Mouse (Mus musculus) naive thymus-derived CD4-positive, alpha-beta T cell, adult 2 months (primary cell): ENCODE data around the gene Atp5d.

Experiments
- DNase-seq: peaks from one replicate; pipeline ENCODE4 v3.0.0-alpha.2; 2011; ENCODE audit warnings: low read depth

The Atp5d gene

DNA sequence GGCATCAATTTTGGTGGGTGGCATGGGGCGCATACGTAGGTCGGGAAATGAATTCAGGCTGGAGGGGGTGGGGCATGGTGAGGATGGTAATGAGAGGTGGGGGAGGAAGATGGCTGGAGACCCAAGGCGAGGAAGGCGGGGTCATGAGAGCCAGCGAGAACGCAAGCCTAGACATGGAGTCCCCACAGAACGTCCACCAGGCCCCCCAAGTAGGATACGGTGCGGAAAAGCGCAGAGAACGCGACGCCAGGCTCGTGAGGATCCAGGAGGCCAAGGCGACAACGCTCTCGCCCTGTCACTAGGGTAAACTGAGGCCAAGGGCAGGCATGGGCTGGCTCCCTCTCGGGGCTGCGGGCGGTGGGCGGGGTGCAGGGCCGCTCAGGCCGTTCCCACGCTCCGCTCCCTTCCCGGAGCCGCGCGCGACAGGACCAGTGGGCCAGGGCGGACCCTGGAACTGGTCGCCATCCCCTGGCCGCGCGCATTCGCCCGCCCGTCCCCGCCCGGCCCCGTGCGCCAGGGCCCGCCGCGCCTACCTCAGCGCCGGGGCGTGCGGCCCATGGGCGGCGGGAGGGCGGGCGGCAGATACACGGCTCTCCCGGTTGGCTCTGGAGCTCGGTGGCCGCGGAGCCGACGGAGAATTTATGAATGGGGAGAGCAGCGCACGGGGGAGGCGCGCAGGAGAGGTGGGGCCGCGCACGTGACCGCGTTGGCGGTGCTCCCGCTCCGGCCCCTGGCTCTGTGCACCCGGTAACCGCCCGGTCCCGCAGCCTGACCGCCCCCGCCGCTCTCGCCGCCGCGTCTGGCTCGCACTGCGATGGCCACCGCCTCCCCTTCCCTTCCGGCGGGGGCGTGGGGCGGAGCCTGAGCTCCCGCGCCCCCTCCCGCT is at the start of gene Atp5d:
Atp5d (plus strand) TSS at position 80 of the 886 bp plus-strand sequence.
- no peak for DNase-seq

DNA sequence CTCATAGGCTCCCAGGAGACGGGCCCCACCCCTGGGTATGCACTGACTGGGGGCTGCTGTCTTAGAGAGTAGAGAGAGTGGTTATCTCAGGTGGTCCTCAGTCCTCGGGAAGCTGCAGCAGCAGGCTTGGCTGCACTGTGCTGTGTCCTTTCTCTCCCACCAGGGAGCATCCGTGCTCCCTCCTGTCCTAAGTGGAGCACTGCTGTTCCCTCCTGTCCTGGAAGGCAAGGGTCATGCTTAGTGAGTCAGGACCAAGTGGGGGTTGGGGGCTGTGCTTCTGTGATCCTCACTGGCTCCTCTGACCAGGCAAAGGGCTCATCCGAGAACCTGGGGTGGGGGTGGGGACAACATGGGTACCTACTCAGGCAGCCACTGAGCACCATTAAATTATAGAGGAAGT is 49.3 kb upstream of the Atp5d start:
- DNase-seq = no peak

DNA sequence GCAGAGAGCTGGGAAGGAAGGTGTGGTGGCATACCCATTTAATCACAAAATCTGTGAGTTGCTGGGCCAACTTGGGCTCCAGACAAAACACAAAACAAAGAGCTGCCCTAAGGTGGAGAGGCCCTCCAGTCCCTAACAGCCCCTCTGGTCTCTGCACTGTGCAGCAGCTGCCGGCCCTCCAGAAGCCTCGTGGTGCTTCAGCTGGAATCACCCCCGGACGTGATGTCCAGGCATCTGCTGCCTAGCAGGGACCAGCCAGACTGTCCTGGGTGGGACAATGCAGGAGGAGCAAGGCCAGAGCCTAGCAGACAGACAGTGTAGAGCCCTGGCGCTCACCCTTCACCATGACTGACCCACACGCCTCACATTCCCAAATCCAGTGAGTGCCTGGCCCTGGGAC is 46.9 kb upstream of the Atp5d start:
- no peak for DNase-seq

DNA sequence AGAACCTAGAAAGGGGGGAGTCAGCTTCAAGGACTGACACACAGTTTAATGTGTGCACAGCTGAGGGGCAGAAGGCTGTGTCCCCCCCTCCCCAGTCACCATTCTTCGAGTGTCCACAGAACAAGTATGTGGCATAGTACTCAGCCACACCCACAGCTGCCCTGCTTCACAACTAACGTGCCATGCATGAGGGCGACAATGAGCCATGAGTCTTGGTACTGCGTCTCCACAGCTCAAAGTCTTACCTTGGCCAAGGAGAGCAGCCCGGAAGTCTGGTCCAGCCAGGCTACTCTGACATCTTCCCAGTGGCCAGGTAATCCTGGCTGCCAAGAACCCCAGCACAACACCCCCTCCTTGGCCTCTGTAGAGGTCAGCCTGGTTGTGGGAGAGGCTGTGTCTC is 45.7 kb upstream of the Atp5d start:
- DNase-seq = no peak

DNA sequence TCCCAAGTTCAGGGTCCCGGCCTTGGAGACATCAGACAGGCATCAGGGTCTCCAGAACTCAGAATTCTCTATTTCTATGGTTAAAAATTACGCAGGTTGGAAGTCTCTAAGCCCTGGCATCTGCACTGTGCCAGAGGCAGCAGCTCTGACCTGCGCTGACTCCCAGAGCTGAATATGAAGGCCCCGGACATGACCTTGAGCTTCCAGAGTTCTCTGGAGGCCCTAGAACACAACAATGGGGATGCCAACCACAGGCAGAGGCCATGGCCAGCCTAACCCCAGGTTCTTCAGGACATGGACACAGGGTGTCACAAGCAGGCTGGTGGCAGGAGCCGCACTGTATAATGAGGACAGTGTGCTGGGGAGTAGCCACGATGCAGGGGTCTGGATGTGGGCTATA is 44.3 kb upstream of the Atp5d start:
- no peak for DNase-seq

DNA sequence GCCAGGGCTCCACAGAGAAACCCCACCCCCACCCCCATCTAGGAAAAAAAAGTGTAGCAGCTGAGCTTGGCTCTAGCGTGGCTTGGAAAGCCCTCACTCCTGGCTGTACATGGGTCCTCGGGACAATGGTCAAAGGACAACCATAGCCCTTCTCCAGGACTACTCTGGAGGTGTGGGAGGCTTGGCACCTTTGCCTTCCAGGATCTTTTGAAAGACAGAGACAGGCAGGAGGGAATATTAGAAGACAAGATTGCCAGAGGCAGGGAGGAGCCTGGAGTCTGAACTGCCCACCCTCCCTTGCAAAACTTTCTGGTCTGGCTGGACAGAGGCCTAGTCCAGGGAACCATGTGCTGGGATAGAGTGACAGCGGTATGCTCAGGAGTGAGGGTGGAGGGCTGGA is 43.7 kb upstream of the Atp5d start:
- no peak for DNase-seq

DNA sequence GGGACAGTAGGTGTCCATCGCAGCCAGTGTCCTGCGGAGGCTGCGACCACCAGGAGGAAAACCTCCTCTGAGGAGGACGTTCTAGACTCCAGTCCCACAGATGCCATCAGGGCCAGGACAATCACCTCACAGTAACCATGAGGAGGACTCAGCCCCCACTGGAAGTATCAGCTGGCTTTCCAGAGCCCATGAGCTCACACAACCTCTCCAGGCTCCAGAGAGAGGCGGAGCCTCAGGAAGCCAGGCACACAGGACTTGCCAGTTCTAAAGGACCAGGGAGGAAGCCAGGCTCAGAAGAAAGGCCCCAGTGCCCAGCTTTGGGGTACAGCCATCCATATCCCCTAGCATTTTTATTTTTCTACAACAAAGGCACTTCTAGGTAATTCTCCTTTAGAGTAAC is 42.9 kb upstream of the Atp5d start:
- no peak for DNase-seq

DNA sequence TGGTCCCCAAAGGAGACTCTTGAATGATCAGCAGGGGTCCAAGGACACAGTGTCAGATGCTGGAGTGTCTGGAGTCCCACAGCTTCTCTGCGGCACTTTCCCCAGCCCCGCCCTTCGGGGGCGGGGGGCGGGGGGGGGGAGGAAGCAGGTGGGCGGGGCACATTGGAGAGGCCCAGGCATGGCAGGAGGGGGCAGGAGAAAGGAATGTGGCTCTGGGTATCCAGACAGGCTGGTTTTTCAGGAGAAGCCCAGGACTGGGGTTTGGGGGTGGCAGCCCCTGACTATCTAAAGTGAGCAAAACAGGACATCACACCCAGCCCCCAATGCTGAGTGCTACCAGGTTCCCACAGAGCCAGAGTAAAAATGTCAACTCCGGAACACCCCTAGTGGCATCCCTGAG is 41.2 kb upstream of the Atp5d start:
- no peak for DNase-seq

DNA sequence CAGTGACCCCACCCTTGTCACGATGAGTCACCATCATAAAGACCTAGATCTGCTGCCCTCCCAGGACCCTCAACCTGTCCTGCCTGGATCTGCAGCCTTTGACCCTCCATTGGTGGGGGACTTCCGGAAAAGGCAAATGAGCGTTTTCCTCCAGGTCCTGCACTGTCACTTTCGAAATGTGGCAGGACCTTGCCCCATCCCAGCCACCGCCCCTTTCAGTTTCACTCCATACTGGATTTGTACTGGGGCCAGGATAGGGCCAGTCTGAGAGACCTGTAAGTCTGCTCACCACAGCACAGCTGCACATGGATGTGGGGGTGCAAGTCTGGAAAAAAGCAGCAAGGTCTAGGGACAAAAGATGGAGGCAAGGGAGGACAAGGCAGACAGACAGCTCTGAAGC is 39.8 kb upstream of the Atp5d start:
- no peak for DNase-seq

DNA sequence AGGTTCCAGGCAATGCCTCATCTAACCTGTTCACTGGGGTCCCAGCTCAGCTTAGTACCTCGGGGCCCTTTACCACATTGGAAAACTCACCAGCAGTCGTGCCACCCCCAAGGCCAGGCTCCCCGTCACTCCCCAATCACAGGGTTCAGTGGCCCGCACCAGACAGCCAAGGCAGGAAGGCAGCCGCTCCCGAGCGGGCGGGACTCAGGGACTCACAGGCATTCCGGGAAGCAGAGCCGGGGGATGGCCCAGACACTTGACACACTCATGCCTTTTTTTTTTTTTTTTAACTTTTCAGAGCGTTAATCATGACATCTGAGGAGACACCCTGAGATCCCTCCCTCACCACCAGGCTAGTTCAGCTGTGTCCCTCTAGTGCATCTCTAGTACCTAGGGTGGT is 37.5 kb upstream of the Atp5d start:
- no peak for DNase-seq

DNA sequence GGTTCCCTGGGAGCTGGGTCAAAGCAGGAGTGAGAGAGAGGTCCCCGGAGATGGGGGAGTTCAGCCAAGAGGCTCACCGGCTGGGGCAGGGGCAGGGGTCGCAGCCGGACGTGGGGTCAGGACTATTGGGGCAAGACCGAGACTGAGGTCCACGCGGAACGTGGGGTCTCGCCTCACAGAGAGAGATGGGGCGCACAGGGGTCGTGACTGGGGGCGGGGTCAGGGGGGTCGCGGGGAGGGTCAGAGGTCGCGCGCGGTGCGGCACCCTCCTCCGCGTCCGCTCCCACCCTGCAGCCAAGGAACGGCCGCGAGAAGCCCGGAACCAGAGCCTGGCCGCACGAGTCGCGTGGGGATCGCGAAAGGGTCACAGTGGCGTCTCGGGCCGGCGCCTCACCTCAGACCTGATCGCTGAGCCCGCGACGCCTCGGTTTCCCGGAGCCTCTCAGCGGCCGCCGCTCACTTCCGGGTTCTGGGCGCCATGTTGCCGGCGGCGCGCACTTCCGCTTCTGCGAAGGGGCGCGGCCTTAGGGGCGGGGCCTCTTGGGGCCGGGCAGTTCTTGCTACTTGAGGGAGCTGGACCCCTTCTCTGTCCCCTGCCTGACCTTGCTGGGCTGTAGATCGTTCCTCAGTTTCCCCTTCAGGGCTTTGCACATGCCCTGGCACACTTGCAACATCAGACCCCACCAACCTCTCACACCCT is 36.1 kb upstream of the Atp5d start:
- DNase-seq = peak; percentile 92

DNA sequence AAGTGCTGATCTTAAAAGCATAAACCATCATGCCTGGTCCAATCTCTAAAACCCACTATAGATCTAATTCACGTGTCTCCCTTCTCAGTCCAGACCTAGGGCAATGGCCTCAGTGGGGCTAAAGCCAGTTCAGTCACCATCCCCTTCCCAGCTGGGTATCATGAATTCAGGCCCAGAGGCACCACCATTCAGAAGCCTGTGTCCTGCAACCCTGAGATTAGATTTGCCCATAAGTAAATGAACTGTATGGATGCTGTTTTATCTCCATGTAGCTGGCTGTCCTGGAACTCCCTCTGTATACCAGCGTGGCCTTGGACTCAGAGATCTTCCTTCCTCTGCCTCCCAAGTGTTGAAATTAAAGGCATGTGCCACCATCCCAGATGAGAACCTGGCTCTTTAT is 35.4 kb upstream of the Atp5d start:
- no peak for DNase-seq

DNA sequence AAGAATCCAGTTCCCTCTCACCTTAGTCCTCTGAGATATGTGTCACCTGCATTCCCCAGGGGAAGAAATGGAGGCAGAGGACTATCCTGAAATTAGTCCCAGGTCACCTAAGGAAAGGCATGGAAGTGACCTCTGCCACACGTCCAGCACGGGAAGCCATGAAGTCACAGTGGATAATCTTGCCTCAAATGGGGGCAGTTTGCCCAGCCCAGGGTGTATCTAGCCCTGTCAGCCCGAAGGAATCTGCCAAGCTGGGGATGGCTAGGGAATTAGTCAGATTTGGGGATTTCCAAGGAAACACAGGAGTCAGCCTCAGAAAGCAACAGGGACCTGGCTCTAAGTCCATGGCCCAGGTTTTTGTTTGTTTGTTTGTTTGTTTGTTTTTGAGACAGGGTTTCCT is 34.3 kb upstream of the Atp5d start:
- DNase-seq = no peak

DNA sequence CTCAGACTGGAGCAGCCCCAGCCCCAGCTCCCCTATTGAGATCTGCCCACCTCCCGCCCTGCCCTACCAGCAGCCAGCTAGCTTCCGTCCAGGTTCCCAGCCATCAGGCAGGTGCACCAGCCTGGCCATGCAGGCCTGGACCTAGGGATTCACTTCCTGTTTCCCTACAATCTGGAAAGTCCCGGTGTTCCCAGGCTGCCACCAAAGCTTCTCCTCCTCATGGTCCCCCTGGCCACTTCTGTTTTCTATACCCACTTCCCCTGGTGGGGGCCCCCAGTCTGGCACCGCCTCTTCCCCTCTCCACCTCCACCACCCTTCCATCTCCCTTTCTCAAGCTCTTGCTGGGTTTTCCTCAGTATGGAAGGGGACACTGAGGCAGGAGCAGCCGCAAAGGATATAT is 33.0 kb upstream of the Atp5d start, which contains the start of gene Sbno2:
Sbno2 (minus strand) TSS at position 112 of the 400 bp plus-strand sequence.
- no peak for DNase-seq

DNA sequence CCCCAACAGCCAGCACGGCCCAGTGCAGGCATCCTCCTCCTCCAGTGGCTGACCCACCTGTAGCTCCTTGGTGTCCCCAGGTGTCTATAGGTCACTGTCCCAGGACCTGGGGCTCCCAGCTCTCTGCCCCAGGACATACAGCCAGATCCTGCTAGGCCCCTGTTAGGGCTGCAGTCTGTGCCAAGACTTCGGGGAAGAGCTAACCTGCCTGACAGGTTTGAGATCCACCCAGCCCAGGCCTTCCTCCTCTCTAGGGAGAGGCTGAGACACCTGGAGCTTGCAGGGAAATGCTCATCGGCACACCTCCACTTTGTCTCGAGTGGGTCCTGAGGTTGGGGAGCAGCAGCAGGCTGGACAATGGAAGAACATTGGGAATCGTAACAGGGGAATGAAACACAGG is 32.5 kb upstream of the Atp5d start:
- DNase-seq = no peak

DNA sequence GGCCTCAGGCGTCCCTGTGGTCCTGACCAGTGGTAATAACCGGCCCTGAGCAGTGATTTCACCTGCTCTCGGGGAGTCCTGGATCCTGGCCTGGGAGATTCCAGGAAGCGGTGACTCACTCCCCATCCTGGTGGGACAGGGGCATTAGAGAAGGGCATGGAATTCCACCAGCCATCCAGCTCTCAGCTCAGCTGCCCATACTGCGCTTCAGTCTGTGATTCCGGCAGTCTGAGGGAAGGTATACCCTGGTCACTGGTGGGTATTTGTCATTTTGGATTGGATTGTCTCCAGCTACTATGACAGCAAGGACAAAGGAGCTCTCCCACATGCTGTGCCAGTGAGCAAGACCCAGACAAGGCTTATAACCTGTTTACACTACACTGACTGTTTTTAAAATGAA is 30.8 kb upstream of the Atp5d start:
- no peak for DNase-seq

DNA sequence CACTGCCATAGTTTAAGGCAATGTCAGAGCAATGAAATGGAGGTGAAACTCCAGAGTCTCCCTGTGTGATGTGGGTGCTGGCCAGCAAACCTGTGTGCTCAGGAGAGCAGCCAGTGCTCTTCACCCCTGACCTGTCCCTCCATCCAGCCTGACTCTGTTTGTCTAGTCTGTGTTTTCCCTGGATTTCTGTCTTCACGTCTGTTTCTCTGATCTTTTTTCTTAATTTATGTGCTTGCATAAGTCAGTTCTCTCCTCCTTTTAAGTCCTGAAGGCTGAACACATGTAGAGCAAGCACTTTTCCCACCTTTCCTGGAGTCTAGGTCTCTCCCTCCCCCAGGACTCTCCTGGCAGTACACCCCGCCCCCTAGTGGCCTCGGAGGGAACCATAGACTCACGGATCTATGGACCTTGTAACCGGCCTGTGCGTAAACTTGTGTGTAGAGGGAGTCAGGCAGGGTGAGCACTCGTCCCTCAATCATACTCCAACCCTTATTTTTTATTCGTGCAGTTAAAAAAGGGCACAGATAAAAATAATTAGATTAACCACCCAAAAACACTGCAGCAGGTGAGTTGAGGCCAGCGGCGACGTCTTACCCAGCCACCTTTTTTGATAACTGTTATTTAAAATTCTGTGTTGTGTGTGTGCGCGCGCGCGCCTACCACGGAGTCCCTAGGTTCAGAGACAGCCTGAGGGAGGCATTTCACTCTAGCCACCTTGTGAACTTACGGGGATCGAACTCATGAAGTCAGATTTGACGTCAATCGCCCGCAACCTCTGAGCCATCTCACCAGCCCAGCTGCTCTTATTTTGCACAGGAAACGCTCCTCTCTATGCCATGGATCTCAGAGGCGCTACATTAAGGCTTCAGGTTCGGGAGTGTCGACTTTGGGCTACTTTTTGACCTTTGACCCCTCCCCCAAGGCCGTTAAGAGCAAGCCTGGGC is 23.8 kb upstream of the Atp5d start:
- peak; percentile 91 for DNase-seq

DNA sequence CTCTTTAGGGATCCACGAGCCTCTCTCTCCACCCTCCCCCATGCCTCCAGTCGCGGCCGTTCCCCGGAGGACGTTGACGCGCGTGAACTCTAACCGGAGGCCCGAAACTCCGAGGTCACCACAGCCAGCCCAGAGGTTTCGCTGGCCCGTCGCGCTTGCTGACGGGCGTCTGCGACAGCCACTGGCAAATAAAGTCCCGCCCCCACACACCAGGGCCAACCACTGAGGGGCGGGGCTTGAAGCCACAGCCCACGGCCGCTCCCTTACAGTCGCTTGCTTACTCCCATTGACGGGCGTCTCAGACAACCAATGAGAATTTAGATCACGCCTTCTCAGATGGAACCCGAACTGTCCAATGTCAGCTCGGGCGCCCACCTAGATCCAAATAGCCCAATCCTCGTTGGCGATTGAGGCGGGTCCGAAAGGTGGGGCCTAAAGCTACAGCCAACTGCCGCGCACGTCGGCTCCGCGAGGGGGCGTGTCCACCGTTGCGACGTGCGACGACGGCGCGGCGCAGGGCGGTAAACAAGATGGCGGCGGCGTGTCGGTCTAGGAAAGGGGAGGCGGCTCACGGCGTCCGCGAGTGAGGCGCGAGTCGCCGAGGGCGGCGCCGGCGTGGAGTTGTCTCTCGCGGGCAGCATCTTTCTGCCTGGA is 23.0 kb upstream of the Atp5d start, which contains the start of gene Stk11:
Stk11 (plus strand) TSS at position 514 of the 654 bp plus-strand sequence.
- DNase-seq = peak; percentile 99

DNA sequence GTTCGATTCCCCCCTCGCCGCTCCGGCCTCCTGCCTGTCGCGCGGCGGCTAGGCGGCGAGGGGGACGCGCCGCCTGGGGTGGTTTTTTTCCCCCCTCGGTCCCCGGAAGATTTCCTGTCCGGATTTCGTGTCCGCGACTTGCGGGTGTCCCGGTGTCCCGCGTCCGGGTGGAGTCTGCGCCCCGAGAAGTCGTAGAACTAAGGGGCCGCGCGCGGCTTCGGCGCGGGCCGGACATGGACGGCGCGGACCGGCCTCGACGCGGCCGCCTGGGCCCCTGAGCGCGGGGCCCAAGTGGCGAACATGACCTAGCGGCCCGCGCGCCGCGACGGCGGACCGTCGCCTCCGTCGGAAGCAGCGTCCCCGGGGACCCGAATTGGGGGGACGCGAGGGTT is 22.5 kb upstream of the Atp5d start:
- DNase-seq = peak; percentile 36

DNA sequence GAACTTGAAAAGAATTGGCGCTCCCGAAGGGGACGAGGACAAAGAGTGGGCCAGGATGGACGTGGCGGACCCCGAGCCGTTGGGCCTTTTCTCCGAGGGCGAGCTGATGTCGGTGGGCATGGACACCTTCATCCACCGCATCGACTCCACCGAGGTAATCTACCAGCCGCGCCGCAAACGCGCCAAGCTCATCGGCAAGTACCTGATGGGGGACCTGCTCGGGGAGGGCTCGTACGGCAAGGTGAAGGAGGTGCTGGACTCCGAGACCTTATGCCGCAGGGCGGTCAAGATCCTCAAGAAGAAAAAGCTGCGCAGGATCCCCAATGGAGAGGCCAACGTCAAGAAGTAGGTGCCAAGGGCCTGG is 21.9 kb upstream of the Atp5d start:
- peak; percentile 49 for DNase-seq

DNA sequence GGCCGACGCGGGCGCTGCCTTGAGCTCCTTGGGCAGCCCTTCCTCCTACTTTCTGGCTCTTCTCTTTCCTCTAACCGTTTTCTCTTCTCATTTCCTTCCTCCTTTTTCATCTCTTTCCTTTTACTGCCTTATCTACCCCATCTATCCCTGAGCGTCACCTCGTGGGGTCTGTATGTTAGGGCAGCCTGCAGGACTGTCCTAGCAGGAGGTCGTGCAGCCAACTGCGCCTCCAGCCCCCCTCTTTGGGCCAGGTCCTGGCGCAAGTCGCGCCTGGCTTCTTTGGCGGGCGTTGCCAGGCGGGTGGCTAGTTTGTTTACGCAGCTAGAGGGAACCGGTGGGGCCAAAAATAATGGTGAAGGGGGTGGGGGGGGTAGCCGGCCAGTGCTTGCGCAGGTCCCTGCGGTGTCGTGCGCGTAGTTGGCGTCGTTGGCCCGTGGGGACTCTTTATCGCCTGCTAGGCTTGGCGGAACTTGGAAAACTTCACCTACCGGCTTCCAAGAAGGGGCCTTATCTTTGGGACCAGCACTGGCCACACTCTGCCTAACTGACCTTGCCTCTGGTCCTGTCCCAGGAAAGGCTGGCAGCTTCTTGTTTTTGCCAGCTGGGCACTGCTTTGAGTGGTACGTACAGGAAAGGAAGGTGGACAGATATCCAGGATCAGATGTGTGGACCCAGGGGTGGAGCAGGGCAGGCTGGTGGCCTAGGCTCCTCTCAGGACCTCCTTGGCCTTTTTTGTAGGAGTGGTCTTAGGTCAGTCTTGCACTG is 21.3 kb upstream of the Atp5d start:
- DNase-seq = no peak
